Mouse (Mus musculus) erythroblast, embryonic 14.5 days (primary cell): ENCODE data around the gene Pdcl3.

Source experiments
- GATA1 ChIP-seq: IDR thresholded peaks from 2 replicates; pipeline ENCODE4 v1.6.1; 2012; ENCODE audit warnings: low read length, inconsistent platforms, mixed read lengths
- TAL1 ChIP-seq: IDR thresholded peaks from 3 replicates; pipeline ENCODE4 v1.6.1; 2012; ENCODE audit warnings: low read length, inconsistent platforms, mixed read lengths

DNA sequence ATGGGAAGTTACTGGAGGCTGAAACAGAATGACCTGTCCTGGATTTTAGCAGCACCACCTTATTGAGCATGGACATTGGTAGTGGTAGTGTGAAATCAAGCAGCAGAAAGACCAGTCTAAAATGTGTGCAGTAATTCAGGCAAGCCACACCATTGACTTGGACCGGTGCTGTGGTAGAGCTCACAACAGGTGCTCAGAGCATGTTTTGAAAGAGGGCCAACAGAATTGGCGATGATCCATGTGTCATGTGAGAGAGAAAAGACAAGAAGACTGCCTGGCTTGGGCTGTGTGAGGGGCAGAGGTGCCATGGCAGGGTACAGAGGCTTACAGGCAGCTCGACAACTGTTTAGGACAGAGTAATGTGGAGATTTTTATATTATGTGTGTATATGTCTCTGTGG, 7.0 kb downstream of the Pdcl3 start:
- TF ChIP-seq GATA1 (no peak), TAL1 (no peak)
